Mouse (Mus musculus) gastrocnemius, adult 18-20 months (tissue): ENCODE measurements around the gene Gm49336. TPM values are rescaled to one million over a fixed set of nuclear protein-coding genes. Genes with fewer than 3 reads are reported as not detected.

Source experiments
- DNase-seq: peaks from one replicate; pipeline ENCODE4 v3.0.0; 2021; ENCODE audit warnings: low spot score
- total RNA-seq, 2 experiments: library from RNA; stranded (reverse); gene quantifications; 2 replicates each; pipeline ENCODE4 v1.2.3; 2021

The Gm49336 gene
- total RNA-seq, 2 experiments from 2014 or later: 30.1 to 32.6 TPM

- no peak for DNase-seq
These were observed 941 bp downstream of the Gm49336 start for GRCm38 (mm10) chr14:60250366-60250765.

- no peak for DNase-seq
These were observed 12.8 kb downstream of the Gm49336 start for GRCm38 (mm10) chr14:60238551-60238950.

- no peak for DNase-seq
These were observed 31.4 kb downstream of the Gm49336 start for GRCm38 (mm10) chr14:60219886-60220285.

- DNase-seq: no peak
These were observed 33.7 kb downstream of the Gm49336 start for GRCm38 (mm10) chr14:60217616-60218015.

DNA sequence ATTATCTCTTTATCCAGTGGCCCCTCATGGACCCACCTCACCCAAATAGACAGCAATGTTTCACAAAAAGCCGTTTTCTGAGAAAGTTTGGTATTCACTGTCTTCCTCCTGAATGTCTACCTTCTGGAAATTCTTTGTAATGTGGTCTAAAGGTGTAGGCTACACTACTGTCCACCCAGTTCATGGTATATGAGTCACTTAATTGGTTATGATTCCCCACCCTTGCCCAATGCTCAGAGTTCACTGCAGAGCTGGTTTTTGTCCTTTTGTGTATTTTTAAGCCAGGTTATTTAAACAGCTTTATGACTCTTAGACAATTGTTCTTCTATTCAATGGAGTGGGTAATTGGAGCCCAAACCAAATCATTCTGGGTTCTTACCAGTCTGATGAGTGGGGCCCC lies 35.2 kb downstream of the Gm49336 start:
- no peak for DNase-seq

- no peak for DNase-seq
These were observed 36.3 kb downstream of the Gm49336 start for GRCm38 (mm10) chr14:60215000-60215399.

- no peak for DNase-seq
These were observed 37.3 kb downstream of the Gm49336 start for GRCm38 (mm10) chr14:60214040-60214439.

GRCm38 (mm10) chr14:60209166-60209565 lies 42.1 kb downstream of the Gm49336 start:
- no peak for DNase-seq

DNA sequence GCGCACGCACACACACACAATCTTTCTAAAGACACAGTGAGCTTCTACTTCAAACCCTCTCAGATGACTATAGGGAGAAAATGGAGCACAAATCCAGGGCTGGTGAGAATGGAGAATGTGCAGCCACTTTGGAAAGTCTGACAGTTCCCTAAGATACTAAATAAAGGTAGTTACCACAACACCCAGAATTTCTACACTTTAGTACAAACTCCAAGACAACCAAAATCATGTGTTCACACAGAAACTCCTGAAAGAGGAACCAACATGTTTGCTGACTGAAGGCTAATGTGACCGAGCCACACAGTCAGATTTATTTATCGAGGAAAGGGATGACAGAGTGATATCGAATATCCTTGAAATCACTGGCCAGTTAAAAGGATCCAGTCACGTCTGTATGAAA lies 46.3 kb downstream of the Gm49336 start:
- no peak for DNase-seq

DNA sequence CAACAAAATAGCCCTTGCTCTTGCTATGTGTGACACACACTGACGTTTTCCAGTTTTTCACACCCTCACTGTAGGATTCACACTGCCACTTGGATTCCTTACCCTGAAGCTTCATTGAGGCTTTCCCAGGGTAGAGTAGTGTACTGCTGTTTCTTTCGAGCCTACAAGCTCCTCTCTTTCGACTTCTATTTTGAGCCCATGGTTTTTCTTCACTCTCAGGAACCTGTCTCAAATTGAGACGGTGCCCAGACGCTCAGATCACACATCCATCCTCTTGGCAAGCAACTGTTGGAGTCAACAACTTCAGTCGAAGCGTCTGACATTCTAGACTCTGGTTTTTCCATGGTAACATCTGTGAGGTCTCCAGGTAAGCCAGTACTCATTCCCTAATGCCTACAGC lies 54.4 kb downstream of the Gm49336 start, which contains the start of gene Atp8a2:
Atp8a2 (minus strand) TSS at position 296 of the 400 bp plus-strand sequence.
- DNase-seq: no peak

DNA sequence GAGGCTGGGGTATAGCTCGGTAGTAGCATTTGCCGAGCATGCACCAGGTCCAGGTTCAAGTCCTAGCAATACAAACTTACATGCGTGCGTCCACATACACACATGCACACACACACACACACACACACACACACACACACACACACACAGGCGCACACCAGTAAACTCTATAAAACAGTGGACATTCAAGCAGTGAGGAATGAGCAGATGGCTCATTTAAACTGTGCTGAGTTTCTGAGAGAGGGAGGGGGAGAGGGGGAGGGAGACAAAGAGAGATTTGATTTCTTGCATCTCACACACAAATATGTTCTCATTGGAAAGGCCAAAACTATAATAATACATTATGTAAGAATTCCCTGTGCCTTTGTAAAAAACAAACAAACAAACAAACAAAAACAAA lies 55.3 kb downstream of the Gm49336 start:
- DNase-seq: no peak

- no peak for DNase-seq
These were observed 56.7 kb downstream of the Gm49336 start for GRCm38 (mm10) chr14:60194606-60195005.

DNA sequence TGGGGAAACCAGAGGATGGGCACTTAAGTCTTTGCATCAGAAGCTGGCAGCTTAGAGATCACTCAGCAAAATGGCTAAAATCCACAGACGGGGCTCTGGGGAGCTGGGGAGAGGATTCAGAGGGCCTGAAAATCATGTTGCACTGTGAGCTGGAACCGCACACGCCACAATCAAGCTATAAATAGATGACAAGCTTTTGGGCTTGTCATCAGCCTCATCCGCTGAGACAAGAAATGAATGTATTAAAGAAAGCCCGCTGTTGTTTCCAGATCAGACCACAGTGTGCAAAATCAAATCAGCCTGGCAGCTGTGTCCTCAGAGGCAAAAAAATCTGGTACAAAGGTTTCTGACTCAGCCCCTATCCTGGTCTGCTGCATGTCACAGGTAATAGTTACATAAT lies 61.5 kb downstream of the Gm49336 start:
- DNase-seq: no peak

GRCm38 (mm10) chr14:60188201-60188825 lies 63.0 kb downstream of the Gm49336 start:
- DNase-seq: no peak

DNA sequence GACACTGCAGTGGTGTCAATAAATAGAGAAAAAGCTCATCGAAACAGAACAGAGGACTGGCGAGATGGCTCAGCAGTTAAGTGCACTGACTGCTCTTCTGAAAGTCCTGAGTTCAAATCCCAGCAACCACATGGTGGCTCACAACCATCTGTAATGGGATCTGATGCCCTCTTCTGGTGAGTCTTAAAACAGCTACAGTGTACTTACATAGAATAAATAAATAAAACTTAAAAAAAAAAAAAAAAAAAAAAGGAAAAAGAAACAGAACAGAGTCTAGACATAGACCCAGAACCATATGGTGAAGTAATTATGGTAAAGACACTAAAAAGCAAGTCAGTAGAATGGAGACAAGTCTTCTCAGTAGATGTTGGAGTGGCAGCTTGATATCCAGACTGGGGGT lies 70.0 kb downstream of the Gm49336 start:
- no peak for DNase-seq

GRCm38 (mm10) chr14:60178571-60178955 lies 72.7 kb downstream of the Gm49336 start:
- DNase-seq: no peak

GRCm38 (mm10) chr14:60177614-60178570 lies 73.4 kb downstream of the Gm49336 start:
- no peak for DNase-seq

- no peak for DNase-seq
These were observed 74.3 kb downstream of the Gm49336 start for GRCm38 (mm10) chr14:60176891-60177613.

- no peak for DNase-seq
These were observed 74.8 kb downstream of the Gm49336 start for GRCm38 (mm10) chr14:60176469-60176890.

- no peak for DNase-seq
These were observed 78.8 kb downstream of the Gm49336 start for GRCm38 (mm10) chr14:60172286-60173055.
